Mouse (Mus musculus): Measurements from ENCODE around the gene Myo1d. TPM values are rescaled to one million over a fixed set of nuclear protein-coding genes. Genes with fewer than 3 reads are reported as not detected.
A peak's percentile ranks its signal among the peaks of the same experiment; 100 is the strongest.

Gene Myo1d
- polyA plus RNA-seq, 1 experiment from 2014 or later: 2.9 TPM

GRCm38 (mm10) chr11:80595482-80595881 lies 184.3 kb downstream of the Myo1d start:
- Histone ChIP-seq H3K9ac (ENCODE audit: low read depth, low read length) (no peak overlapping the region), H3K9me3 (replicated peaks; ENCODE audit: control insufficient read depth, low read length, poor library complexity, severe bottlenecking) (no peaks in the 10 kb centered on the region), H3K4me2 (ENCODE audit: low read length) (no peak overlapping the region), H3K4me1 (ENCODE audit: control insufficient read depth, insufficient read depth, low read length) (no peaks in the 10 kb centered on the region), H3K27ac (ENCODE audit: low read length) (no peak overlapping the region), H3K36me3 (ENCODE audit: control insufficient read depth, insufficient read depth, low read length) (no peaks in the 10 kb centered on the region), H3K27me3 (ENCODE audit: control insufficient read depth, insufficient read depth, low read depth, low read length) (no peaks in the 10 kb centered on the region), H3K4me3 (ENCODE audit: low read depth, low read length) (no peak overlapping the region)
- no peak for ATAC-seq
- whole genome bisulfite sequencing: 81% methylated on average over 1 of the region's 1 CpGs

DNA sequence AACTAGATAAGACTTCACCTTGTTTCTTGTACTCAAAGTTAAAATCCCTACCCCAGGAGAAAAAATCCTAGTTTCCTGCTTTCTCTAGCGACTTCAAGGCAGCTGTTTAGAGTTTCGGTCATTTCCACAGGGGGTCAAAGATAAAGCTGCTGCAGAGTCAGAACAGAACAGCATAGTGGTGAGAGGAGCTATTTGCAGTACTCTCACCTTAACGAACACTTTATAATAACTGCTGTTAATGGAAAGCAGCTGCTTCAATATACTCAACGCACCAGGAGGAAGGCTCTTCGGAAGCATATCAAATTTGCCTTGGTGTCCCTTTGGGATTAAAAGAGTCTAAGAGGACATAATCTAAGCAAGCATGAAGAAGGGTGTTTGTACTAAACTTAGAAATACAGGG lies 190.4 kb downstream of the Myo1d start:
- H3K4me2 ChIP-seq (ENCODE audit: low read length): no peak overlapping the region
- no peak overlapping the region for H3K27ac ChIP-seq (ENCODE audit: low read length)
- H3K9me3 ChIP-seq (replicated peaks; ENCODE audit: control insufficient read depth, low read length, poor library complexity, severe bottlenecking): no peaks in the 10 kb centered on the region
- WGBS: 48% methylated on average over 5 of the region's 5 CpGs
- peaks cover 4% of the 10 kb centered on the region; the same call in 1 of the 2 replicates for H3K4me1 ChIP-seq (ENCODE audit: control insufficient read depth, insufficient read depth, low read length)
- no peak for ATAC-seq
- H3K36me3 ChIP-seq (ENCODE audit: control insufficient read depth, insufficient read depth, low read length): no peaks in the 10 kb centered on the region
- H3K27me3 ChIP-seq (ENCODE audit: control insufficient read depth, insufficient read depth, low read depth, low read length): no peaks in the 10 kb centered on the region
- no peak overlapping the region for H3K4me3 ChIP-seq (ENCODE audit: low read depth, low read length)
- H3K9ac ChIP-seq (ENCODE audit: low read depth, low read length): no peak overlapping the region

GRCm38 (mm10) chr11:80585761-80586160 lies 194.1 kb downstream of the Myo1d start:
- Histone ChIP-seq H3K4me2 (ENCODE audit: low read length) (no peak overlapping the region), H3K27me3 (ENCODE audit: control insufficient read depth, insufficient read depth, low read depth, low read length) (no peaks in the 10 kb centered on the region), H3K9me3 (replicated peaks; ENCODE audit: control insufficient read depth, low read length, poor library complexity, severe bottlenecking) (no peaks in the 10 kb centered on the region), H3K36me3 (ENCODE audit: control insufficient read depth, insufficient read depth, low read length) (no peaks in the 10 kb centered on the region), H3K9ac (ENCODE audit: low read depth, low read length) (no peak overlapping the region), H3K27ac (ENCODE audit: low read length) (no peak overlapping the region), H3K4me3 (ENCODE audit: low read depth, low read length) (no peak overlapping the region), H3K4me1 (ENCODE audit: control insufficient read depth, insufficient read depth, low read length) (peaks cover 9% of the 10 kb centered on the region; the same call in 1 of the 2 replicates)
- no peak for ATAC-seq

DNA sequence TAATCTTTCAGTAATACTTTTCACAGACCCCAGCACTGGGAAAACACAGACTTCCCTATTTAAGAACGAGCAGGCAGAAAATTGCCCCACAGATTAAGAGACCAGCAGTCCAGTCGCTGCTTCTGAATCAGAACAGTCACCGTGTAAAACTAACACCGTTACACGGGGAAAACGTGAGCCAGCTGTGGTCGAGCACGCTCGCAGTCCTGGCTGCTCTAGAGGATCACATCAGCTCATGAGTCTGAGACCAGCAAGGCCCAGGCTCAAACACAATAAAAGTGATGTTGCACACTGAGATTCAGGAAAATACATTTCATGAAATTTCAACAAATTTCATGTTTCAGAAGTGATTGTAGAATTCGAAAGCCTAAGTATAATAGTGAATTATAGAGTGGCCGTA lies 194.6 kb downstream of the Myo1d start:
- 0 out of 2 replicates have a peak overlapping the region, but pooled peaks have one; percentile 25 for H3K9ac ChIP-seq (ENCODE audit: low read depth, low read length)
- no peak overlapping the region for H3K4me2 ChIP-seq (ENCODE audit: low read length)
- H3K9me3 ChIP-seq (replicated peaks; ENCODE audit: control insufficient read depth, low read length, poor library complexity, severe bottlenecking): no peaks in the 10 kb centered on the region
- ATAC-seq: no peak
- no peaks in the 10 kb centered on the region for H3K36me3 ChIP-seq (ENCODE audit: control insufficient read depth, insufficient read depth, low read length)
- no peak overlapping the region for H3K4me3 ChIP-seq (ENCODE audit: low read depth, low read length)
- WGBS: 28% methylated on average over 11 of the region's 11 CpGs
- peaks cover 9% of the 10 kb centered on the region; the same call in 1 of the 2 replicates for H3K4me1 ChIP-seq (ENCODE audit: control insufficient read depth, insufficient read depth, low read length)
- peak overlapping the region; percentile 68 for H3K27ac ChIP-seq (ENCODE audit: low read length)
- no peaks in the 10 kb centered on the region for H3K27me3 ChIP-seq (ENCODE audit: control insufficient read depth, insufficient read depth, low read depth, low read length)

- Histone ChIP-seq H3K4me3 (ENCODE audit: low read depth, low read length) (no peak overlapping the region), H3K9me3 (replicated peaks; ENCODE audit: control insufficient read depth, low read length, poor library complexity, severe bottlenecking) (no peaks in the 10 kb centered on the region), H3K27ac (ENCODE audit: low read length) (no peak overlapping the region), H3K4me1 (ENCODE audit: control insufficient read depth, insufficient read depth, low read length) (peaks cover 28% of the 10 kb centered on the region), H3K9ac (ENCODE audit: low read depth, low read length) (no peak overlapping the region), H3K27me3 (ENCODE audit: control insufficient read depth, insufficient read depth, low read depth, low read length) (no peaks in the 10 kb centered on the region; the same call in 1 of the 2 replicates), H3K36me3 (ENCODE audit: control insufficient read depth, insufficient read depth, low read length) (no peaks in the 10 kb centered on the region), H3K4me2 (ENCODE audit: low read length) (no peak overlapping the region)
- 92% methylated on average over 3 of the region's 3 CpGs for WGBS
- no peak for ATAC-seq
Observed at GRCm38 (mm10) chr11:80580494-80580893, 199.3 kb downstream of the Myo1d start.

DNA sequence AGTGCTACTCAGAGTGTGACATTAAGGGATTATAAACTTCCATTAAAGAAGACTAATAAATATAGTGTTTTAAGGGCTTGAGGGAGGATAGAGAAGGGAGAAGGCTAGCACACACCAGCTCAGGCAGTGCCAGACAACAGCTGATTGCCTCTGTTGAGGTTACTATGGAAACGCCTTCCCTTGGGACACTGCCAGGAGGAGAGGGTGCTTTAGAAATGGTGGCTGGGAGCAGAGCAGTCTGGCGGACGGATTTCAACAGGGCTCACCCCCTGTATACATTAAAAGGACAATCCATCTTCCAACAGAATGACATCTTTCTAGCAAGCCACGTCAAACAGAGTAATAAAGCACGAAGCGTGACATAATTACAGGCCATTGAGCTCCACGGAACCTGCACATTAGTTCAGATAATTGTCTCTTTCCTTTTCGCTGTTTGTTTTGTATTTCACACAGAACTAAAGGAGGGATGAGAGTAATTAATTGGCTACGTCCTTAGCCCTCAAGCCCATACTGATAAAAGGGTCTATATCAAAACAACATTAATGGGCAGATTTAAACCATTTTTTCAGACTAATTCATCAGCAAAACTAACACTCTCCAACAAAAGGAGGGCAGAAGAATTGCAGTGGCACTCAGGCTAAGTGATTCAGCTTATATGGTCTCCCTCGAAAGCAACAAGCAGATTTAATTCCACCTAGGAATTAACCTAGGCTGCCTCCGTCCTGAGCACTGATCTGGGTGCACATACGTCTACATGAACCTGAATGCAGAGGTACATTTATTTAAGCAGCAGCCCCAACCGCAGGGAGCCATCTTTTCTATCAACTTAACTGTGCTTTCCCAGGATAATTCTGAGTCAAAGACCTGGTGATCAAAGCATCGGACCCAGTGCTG lies 201.8 kb downstream of the Myo1d start:
- peak; percentile 98 for ATAC-seq
- 6% methylated on average over 14 of the region's 14 CpGs for WGBS

GRCm38 (mm10) chr11:80575794-80576193 lies 204.0 kb downstream of the Myo1d start:
- no peak for ATAC-seq
- Histone ChIP-seq H3K9me3 (replicated peaks; ENCODE audit: control insufficient read depth, low read length, poor library complexity, severe bottlenecking) (no peaks in the 10 kb centered on the region), H3K36me3 (ENCODE audit: control insufficient read depth, insufficient read depth, low read length) (no peaks in the 10 kb centered on the region), H3K27ac (ENCODE audit: low read length) (peak overlapping the region; percentile 93; the same call in 1 of the 2 replicates), H3K9ac (ENCODE audit: low read depth, low read length) (no peak overlapping the region), H3K4me2 (ENCODE audit: low read length) (no peak overlapping the region), H3K4me1 (ENCODE audit: control insufficient read depth, insufficient read depth, low read length) (peaks cover 19% of the 10 kb centered on the region), H3K27me3 (ENCODE audit: control insufficient read depth, insufficient read depth, low read depth, low read length) (no peaks in the 10 kb centered on the region; the same call in 1 of the 2 replicates), H3K4me3 (ENCODE audit: low read depth, low read length) (no peak overlapping the region)
- WGBS: 87% methylated on average over 3 of the region's 3 CpGs

More for the DNA sequence above, 201.8 kb downstream of the Myo1d start:
- Histone ChIP-seq H3K27ac (ENCODE audit: low read length) (peak overlapping the region; percentile 92), H3K4me1 (ENCODE audit: control insufficient read depth, insufficient read depth, low read length) (peaks cover 24% of the 10 kb centered on the region), H3K27me3 (ENCODE audit: control insufficient read depth, insufficient read depth, low read depth, low read length) (no peaks in the 10 kb centered on the region; the same call in 1 of the 2 replicates), H3K9me3 (replicated peaks; ENCODE audit: control insufficient read depth, low read length, poor library complexity, severe bottlenecking) (no peaks in the 10 kb centered on the region), H3K4me3 (ENCODE audit: low read depth, low read length) (peak overlapping the region; percentile 8; the same call in 1 of the 2 replicates), H3K36me3 (ENCODE audit: control insufficient read depth, insufficient read depth, low read length) (no peaks in the 10 kb centered on the region), H3K4me2 (ENCODE audit: low read length) (peak overlapping the region; percentile 44), H3K9ac (ENCODE audit: low read depth, low read length) (peak overlapping the region; percentile 18; the same call in 1 of the 2 replicates)

DNA sequence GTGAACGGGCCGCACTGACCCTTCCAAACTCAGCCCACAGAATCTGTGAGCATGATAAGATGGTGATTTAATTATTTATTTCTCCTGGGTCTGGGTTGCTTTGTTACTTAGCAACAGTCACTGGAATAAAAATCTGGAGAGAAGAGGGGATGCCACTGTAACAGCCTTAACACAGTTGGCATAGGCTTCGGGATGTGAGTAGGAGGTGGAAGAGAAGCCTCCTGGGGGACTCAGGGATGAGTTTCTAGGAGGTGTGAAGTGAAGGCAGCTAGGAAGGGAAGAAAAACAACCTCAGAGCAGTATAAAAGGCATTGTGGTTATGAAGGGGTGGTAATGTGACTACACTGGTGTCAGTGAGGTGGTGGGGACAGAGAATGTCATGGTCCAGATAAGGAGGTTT lies 213.5 kb downstream of the Myo1d start:
- no peaks in the 10 kb centered on the region for H3K36me3 ChIP-seq (ENCODE audit: control insufficient read depth, insufficient read depth, low read length)
- 0 out of 2 replicates have a peak overlapping the region, but pooled peaks have one; percentile 25 for H3K27ac ChIP-seq (ENCODE audit: low read length)
- no peak overlapping the region for H3K4me2 ChIP-seq (ENCODE audit: low read length)
- H3K4me3 ChIP-seq (ENCODE audit: low read depth, low read length): no peak overlapping the region
- 54% methylated on average over 3 of the region's 3 CpGs for WGBS
- ATAC-seq: no peak
- H3K9me3 ChIP-seq (replicated peaks; ENCODE audit: control insufficient read depth, low read length, poor library complexity, severe bottlenecking): no peaks in the 10 kb centered on the region
- no peaks in the 10 kb centered on the region for H3K27me3 ChIP-seq (ENCODE audit: control insufficient read depth, insufficient read depth, low read depth, low read length)
- peaks cover 7% of the 10 kb centered on the region for H3K4me1 ChIP-seq (ENCODE audit: control insufficient read depth, insufficient read depth, low read length)
- no peak overlapping the region for H3K9ac ChIP-seq (ENCODE audit: low read depth, low read length)

All from midbrain, embryonic 16.5 days (tissue).